Mouse (Mus musculus): Measurements from ENCODE around the gene Vrk2.

The Vrk2 gene

DNA sequence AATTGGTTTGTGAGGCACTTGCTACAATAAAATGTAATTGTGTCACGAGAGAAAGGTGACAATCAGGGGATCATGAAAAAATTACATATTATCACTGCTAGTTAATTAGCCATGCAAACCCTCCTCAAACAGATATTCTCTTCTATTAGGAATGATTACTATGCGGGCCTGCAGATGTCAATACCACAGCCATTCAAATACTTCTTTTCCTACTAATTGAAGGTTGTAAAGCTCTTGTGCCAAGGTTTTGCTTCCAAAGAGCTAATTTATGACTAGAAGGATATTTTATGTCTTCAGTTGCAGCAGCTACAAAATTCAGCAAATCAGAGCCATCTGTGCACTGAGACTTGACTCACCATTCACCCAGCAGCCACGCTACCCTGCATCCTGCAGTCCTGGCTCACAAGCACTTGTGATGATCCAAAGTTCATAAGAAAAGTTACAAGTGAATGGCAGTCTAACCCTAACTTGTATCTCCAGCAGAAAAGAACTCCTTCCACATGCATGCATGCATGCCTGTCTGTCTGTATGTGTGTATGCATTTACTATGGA, 112.0 kb downstream of the Vrk2 start:
- no peak for TF ChIP-seq GATA4 (IDR thresholded peaks at IDR 0.05; ENCODE audit: insufficient replicate concordance, low read length)

DNA sequence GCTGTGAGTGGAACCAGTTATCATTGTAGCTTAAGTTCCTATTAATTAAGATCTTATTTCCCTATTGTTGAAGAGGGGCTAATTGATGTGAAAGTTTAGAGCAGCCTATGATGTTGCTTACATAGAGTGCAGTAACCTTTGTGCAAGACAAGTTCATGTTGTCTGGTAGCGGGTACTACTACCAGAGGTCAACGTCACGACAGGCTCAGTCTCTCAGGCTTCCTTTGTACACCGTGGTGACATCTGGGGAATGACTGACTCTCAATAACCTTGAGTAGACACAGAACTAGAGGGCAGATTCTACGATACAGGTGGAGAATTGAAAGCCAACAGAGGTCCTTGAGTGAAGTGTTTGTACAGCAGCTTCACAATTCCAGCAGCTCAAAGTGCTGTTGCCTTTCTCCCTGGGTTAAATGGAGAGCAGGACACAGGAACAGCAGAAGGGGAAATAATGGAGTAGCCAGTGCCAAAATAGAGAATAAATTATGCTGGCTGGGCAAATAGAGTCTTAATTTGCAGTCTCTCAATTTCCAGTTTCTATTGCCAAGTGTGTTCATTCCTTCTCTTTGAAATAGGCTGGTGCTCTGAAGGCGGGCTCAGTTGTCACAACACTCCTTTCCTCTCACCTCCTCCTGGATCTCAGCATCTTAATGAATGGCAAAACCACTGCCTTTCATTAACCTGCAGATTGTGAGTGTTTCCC, 116.6 kb downstream of the Vrk2 start:
- no peak for TF ChIP-seq GATA4 (IDR thresholded peaks at IDR 0.05; ENCODE audit: insufficient replicate concordance, low read length)

DNA sequence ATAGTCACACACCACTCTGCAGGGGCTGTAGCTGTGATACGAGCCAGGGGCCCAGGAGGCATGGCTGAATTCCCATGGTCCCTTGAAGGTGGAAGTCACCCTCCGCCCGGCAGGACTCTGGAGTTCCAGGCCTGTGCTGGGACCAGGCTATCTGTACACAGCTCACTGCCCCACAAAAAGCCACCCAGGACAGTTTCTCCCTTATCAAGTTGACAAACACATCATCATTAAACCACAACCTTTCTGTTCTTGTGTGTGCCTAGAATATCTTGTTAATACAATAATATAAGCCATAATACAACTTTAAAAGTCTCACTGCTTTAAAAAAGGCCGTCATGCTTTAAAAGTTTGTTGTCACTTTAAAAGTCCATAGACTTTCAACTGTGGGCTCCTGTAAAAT, 139.7 kb downstream of the Vrk2 start:
- no peak for TF ChIP-seq GATA4 (IDR thresholded peaks at IDR 0.05; ENCODE audit: insufficient replicate concordance, low read length)

- TF ChIP-seq GATA4 (IDR thresholded peaks at IDR 0.05; ENCODE audit: insufficient replicate concordance, low read length), result no peak
Measured at GRCm38 (mm10) chr11:26452693-26453092, 141.1 kb downstream of the Vrk2 start.

- no peak for TF ChIP-seq GATA4 (IDR thresholded peaks at IDR 0.05; ENCODE audit: insufficient replicate concordance, low read length)
Measured at GRCm38 (mm10) chr11:26451228-26451627, 142.6 kb downstream of the Vrk2 start.

DNA sequence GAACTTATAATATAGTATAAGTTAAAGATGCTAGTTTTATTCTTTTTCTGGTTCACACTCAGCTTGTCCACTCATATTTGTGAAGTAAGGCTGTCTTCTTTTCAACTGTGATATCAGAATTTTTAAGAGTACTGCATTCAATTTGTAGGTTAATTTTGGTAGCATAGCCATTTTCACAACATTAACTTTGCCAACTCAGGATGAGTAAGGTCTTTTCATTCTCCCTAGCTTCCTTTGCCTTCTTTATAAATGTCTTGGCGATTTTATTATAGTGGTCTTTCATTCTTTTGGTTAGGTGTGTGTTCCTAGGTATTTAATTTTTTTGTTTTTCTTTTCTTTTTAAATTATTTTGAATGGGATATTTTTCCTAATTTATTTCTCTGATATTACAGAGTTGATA, 143.2 kb downstream of the Vrk2 start:
- TF ChIP-seq GATA4 (IDR thresholded peaks at IDR 0.05; ENCODE audit: insufficient replicate concordance, low read length), result no peak

GRCm38 (mm10) chr11:26449789-26450188, 144.0 kb downstream of the Vrk2 start:
- no peak for TF ChIP-seq GATA4 (IDR thresholded peaks at IDR 0.05; ENCODE audit: insufficient replicate concordance, low read length)

DNA sequence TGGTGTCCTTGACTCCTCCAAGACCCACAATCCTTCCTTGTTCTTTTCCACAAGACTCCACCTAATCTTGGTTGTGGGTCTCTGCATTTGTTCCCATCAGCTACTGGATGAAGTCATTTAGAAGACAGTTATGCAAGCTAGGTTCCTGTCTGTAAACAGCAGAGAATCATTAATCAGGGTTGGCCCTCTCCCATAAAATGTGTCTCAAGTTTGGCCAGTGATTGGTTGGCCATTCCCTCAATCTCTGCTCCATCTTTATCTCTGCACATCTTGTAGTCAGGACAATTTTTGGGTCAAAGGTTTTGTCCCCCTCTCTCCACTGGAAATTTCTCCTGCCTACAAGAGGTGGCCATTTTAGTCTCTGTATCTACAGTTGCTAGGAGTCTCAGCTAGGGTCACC, 149.4 kb downstream of the Vrk2 start:
- TF ChIP-seq GATA4 (IDR thresholded peaks at IDR 0.05; ENCODE audit: insufficient replicate concordance, low read length), result peak; percentile 67; the same call in 1 of the 2 replicates

DNA sequence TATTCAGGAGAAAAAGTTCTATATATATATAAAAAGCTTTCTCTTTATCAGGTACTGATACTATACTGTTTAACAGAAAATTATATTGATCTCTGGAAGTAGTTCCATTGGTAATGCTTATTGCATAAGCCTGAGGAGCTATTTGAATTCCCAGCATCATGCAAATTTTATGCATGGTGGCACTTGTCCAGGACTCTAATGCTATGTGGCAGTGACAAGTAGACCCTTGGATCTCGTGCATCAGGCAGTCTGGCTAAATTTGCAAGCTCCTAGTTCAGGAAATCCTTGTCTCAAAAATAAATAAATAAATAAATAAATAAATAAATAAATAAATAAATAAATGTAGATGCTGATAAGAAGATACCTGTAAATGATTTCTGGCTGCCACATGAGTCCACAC, 152.7 kb downstream of the Vrk2 start:
- TF ChIP-seq GATA4 (IDR thresholded peaks at IDR 0.05; ENCODE audit: insufficient replicate concordance, low read length), result no peak

GRCm38 (mm10) chr11:26437818-26438217, 156.0 kb downstream of the Vrk2 start:
- no peak for TF ChIP-seq GATA4 (IDR thresholded peaks at IDR 0.05; ENCODE audit: insufficient replicate concordance, low read length)

GRCm38 (mm10) chr11:26434229-26434628, 159.6 kb downstream of the Vrk2 start:
- TF ChIP-seq GATA4 (IDR thresholded peaks at IDR 0.05; ENCODE audit: insufficient replicate concordance, low read length), result no peak

DNA sequence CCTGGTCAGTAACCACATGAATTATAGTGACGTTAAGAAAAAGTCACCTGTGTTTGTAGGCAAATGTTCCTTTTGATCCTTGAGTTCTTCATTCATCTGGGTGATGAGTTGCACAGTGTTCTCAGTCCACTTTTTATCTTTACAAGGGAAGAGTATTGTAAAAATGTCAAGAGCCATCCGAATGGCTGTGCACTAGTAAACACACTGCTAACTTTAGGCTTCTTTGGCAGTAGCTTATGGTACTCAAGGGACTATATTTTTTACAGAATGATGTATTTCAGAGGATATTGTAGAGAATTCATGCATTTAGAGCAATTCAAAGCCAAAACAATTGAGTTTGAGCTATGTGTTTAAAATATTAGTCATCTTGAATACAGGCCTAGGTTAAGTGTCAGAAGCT, 172.3 kb downstream of the Vrk2 start:
- TF ChIP-seq GATA4 (IDR thresholded peaks at IDR 0.05; ENCODE audit: insufficient replicate concordance, low read length), result no peak

All from liver, adult (tissue).